Mouse (Mus musculus) frontal cortex, postnatal 10 days (tissue): ENCODE measurements at regions not wholly inside any gene's neighbourhood (a gene's known extent, or its start where the extent isn't known, plus 50 kb on each side); places are given as distances from the start of the nearest gene placed in this dataset.

Source experiments
- DNase-seq, 2 experiments: peaks; one replicate each; pipeline ENCODE4 v3.0.0; 2022; ENCODE audit warnings: low spot score in 2 of 2, mixed read lengths in 1 of 2

- no peak for DNase-seq
Measured at GRCm38 (mm10) chr12:25896543-25896942, 518.5 kb downstream of the Rnf144a start.

- no peak for DNase-seq
Measured at GRCm38 (mm10) chr12:25895691-25896090, 519.4 kb downstream of the Rnf144a start.

GRCm38 (mm10) chr12:25891391-25892167 lies 523.5 kb downstream of the Rnf144a start:
- DNase-seq = no peak

GRCm38 (mm10) chr12:25890722-25891121 lies 524.3 kb downstream of the Rnf144a start:
- DNase-seq = no peak

DNA sequence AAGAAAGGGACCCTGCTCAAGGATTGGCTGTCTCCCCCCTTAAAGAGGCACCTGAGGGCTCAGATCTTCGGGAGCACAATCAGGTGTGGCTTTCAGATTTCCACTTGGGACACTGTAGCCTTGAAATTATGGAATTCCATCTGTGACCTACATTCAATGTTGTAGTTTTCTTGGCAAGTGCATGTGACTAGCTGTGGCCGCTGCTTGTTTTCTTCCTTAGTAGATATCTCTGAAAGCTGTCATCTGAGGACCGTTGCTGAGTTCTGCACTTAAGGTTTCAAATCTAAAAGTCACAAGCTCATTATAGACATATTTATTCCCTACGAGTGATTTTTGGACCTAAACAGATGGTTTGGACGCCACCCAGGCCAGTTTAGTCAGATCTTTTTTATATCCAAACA lies 531.3 kb downstream of the Rnf144a start:
- no peak for DNase-seq

DNA sequence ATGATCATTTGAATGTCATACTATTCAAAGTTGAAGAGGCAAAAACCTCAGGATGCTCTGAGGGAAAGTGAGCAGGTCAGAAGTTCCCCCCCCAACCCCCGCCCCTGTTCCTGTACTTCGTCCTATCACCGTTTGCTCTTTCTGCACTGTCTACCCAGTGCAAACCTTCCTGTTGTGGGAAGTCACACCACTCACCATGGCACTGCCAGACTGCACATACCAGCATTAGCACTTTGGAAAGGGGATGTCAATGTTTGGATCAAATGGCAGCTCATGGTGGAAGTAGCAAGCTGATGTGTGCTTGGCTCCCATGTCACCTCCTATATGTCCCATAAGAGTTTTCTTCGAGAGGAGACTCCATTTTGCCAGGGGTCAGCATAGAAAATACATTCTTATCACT lies 543.2 kb downstream of the Rnf144a start:
- DNase-seq = no peak

- DNase-seq = peak; percentile 43 to 44
Measured at GRCm38 (mm10) chr12:25871001-25871461, 544.0 kb downstream of the Rnf144a start.

GRCm38 (mm10) chr12:25869846-25870245 lies 545.2 kb downstream of the Rnf144a start:
- no peak for DNase-seq

- no peak for DNase-seq
Measured at GRCm38 (mm10) chr12:25865063-25865462, 550.0 kb downstream of the Rnf144a start.

DNA sequence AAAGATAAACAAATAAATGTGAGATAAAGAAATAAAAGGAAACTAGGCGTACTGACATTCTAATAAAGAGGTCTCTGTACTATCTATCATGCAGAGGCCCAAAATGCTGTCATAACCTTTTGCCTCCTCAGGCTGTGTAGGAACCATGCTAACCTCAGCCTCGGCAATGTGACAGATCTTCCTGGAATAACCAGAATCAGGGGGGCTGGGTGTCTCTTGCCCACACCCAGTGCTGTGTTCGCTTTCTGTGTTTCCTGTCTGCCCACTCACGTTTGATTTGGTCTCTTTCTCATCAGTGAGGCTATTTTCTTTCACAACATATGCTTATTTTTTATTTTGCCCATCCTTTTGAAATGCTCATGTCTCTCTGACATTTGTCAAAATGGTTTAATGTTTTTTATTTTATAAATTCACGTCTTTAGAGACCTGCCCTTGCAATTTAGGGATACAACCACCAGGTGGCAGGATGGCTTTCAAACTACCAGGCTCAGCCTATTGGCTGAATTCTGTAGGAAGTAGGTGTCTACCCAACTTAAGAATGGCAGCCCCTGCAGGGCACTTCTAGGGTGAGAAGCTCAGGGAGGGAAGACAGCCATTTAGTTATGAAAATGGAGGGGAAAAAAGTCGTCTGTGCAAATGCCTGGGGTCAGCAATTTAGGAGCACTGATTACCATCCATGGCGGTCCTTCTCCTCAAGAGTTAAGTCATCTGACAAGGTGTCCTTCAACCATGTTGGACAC lies 550.8 kb downstream of the Rnf144a start:
- DNase-seq = peak in 1 of 2 experiments; percentile 22

- no peak for DNase-seq
Measured at GRCm38 (mm10) chr12:25861100-25861499, 554.0 kb downstream of the Rnf144a start.

- DNase-seq = no peak
Measured at GRCm38 (mm10) chr12:25858397-25858796, 556.7 kb downstream of the Rnf144a start.

- DNase-seq = no peak
Measured at GRCm38 (mm10) chr12:25830057-25830456, 585.0 kb downstream of the Rnf144a start.

GRCm38 (mm10) chr12:25827961-25828360 lies 587.1 kb downstream of the Rnf144a start:
- no peak for DNase-seq

- no peak for DNase-seq
Measured at GRCm38 (mm10) chr12:25826928-25827327, 588.1 kb downstream of the Rnf144a start.

DNA sequence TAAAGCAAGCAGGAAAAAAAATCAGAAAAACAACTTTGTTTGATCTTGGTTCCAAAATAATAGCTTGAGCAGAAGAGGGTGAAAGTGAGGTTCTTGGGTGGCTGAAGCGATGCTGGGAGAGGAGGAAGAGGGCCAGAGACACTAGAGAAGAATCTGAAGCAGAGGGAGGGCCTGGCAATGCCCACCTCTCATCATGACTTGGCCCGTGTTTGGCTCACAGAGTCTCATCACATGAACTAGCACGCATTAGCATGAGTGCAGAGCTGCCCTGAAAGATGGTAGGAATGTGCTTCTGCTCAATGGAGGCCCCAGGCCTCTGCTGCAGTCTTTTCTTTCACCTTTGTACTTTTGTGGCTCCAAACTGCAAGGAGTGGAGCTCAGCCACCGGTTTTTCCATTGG lies 588.6 kb downstream of the Rnf144a start:
- no peak for DNase-seq

DNA sequence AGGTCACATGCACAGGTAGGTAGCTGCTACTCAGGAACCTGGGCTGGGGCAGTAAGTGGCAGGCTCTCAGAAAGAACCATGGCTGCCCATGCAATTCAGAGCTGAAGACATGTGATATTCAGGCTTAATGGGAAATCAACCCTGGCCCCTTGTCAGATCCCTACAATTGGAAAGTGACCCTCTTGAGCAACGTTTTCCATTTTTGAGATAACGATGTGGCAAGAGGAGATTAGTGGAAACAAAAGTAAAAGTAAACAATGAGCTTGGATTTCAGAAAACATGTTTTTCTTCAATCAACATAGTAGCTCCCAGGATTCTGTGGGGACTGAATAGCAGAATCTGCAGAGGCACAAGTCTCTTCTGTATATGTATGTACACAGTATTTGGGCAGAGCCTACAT lies 598.8 kb downstream of the Rnf144a start:
- no peak for DNase-seq

- DNase-seq = no peak
Measured at GRCm38 (mm10) chr12:25795092-25795491, 620.0 kb downstream of the Rnf144a start.

GRCm38 (mm10) chr12:25794571-25794970 lies 620.5 kb downstream of the Rnf144a start:
- DNase-seq = no peak

DNA sequence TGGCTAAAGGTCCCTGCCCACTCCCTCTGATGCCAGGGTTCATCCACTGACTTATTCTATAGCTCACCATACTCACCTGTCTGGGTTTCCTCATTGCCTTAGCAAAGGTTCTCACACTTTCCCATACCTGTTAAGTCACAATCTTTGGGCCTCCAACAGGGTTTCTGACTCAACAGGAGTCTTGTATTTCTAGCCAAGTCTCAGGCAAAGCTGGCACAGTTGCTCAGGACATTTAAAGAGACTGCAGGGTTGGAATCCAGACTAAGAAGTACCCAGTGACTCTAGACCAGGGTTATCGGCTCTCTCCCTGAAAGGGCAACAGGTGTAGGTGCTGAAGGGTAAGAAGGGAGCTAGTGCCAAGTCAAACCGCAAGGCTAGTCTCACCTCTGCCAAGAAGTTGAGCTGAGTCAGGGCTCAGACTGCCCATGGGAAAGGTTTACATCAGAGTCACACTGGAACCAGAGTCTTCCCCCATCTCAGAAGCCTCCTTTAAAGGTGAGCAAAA lies 622.4 kb downstream of the Rnf144a start:
- no peak for DNase-seq

GRCm38 (mm10) chr12:25790956-25791355 lies 624.1 kb downstream of the Rnf144a start:
- DNase-seq = no peak

GRCm38 (mm10) chr12:25785646-25786606 lies 629.1 kb downstream of the Rnf144a start:
- DNase-seq = no peak
